Mouse (Mus musculus) urinary bladder, adult 18-20 months (tissue): ENCODE data around the gene Ipo8.

Experiments
- DNase-seq, 2 experiments: peaks; one replicate each; pipeline ENCODE4 v3.0.0; 2022; ENCODE audit warnings: low spot score in 2 of 2, mixed read lengths in 2 of 2

Ipo8 gene

DNA sequence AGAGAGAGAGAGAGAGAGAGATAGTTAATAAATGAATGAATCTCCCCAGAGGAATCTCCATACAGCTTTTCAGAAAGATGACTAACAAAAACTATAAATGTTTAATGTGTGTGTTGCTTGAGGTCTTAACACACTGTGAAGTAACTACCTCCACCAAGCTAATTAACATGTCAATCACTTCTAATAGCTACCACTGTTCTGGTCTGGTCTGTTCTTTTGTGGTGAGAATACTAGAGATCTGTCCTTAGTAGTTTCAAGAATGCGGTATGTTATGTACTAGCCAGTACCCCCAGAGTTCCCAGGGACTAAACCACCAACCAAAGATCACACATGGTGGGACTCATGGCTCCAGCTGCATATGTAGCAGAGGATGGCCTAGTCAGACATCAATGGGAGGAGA is 74.7 kb downstream of the Ipo8 start:
- no peak for DNase-seq

DNA sequence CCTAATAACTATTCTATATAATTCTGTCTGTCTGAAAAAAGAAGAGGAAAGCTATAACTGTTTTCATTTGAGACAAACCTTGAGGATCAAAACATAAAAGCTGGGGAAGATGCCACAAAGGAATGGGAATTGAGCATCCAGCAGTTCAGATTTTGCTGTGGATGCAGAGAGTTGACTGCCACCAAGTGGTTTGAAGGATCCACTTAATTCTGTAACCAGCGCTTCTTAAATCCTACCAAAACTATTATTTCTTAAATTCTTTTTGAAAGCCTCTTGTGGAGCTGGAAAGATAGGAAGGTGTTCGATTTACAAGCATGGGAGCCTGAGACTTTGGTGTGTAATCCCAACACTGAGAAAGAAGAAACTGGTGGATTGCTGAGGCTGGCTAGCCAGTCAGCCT is 79.9 kb downstream of the Ipo8 start:
- DNase-seq = no peak

DNA sequence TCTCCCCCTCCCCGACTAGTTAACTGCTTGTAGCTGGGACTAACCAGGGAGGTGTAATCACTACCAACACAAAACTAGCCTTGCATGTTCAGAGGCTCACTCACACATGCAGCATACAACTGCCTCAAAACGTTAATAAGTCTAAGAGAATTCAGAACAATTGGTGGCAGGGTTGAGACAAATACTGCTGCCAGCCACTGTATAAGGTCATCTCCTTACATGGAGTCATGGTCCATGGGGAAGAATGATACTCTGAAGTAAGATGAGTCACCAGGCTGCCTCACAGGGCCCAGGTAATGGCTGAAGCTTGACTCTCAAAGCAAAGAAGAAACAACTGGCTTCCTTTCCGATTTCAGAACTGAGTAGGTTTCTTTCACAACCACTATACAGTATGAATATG is 81.1 kb downstream of the Ipo8 start:
- DNase-seq = no peak

DNA sequence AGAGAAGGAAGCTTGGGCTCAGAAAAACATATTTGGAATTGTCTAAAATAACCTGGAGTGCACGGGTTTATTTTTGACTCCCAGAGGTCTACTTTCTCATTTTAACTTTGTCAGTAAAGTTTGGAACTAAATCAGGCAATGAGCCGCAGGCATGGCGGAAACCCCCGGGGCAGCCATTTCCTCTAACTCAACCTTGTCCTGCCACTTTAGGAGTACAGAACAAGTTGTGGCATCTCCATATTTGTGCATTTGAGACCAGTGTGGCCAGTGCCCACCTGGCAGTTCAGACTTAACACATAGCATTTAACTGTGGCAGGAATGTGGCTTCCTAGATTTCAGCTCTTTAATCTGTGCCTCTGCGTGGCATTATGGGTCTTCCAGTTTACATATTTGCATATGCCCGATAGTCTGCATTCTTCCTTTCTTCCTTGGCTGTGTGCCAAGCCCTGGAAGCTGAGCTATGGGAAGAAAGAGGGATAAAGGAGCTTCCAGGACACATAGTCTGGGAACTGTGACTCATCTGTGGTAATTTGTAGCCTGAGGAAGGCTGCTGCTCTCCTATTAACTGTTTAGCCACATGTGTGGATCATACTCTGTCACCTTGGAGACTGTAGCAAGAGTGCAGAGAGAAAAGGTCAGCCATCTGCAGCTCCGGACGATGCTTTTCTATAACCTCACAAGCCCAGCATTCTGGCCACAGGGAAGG is 90.6 kb downstream of the Ipo8 start:
- no peak for DNase-seq

DNA sequence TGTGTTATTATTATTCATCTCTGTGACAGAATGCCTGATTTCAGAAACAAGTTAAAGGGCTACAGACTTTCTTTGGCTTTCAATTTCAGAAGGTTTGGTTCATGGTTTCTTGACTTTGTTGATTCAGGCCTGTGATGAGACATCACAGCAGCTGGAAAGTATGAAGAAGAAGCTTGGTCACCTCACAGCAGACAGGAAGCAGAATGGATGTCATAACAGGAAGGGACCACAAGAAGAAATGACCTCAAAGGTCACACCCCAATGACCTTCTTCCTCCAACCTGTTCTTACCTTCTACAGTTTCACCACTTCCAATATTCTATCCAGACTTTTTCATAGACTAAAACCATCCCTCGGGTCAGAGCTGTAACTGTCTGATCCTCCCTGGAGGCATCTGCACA is 94.9 kb downstream of the Ipo8 start:
- DNase-seq = no peak

DNA sequence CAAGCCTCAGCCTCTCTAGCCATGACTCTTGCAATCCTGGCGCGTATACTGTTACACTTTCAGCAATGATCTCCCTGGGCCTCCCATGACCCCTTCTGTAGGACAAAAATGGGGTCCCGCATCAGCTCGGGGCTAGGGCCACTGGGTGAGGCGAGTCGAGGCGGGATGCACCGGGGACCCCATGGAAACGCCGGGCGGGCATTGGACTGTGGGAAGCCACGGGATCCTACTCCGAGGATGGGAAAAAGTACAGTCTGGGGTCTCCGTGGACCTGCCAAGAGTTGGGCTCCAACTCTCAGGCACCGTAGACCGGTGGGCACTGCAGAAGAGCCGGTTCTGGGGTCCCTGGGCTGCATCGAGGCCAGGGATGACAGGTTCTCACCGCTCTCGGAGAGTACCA is 97.3 kb downstream of the Ipo8 start:
- no peak for DNase-seq

DNA sequence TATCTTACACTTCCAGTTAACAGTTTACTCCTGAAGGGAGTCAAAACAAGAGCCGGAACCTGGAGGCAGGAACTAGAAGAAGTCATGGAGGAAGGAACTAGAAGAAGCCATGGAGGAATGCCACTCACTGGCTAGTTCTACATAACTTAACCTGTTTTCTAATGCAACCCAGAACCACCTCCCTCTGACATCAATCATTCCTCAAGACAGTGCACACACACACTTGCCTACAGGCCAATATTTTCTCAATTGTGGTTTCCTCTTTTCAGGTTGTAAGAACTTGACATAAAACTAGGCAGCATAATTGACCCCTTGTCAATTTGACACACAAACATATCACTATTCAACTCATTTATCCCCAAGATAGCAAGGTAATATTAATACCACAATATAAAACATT is 98.3 kb downstream of the Ipo8 start:
- no peak for DNase-seq

DNA sequence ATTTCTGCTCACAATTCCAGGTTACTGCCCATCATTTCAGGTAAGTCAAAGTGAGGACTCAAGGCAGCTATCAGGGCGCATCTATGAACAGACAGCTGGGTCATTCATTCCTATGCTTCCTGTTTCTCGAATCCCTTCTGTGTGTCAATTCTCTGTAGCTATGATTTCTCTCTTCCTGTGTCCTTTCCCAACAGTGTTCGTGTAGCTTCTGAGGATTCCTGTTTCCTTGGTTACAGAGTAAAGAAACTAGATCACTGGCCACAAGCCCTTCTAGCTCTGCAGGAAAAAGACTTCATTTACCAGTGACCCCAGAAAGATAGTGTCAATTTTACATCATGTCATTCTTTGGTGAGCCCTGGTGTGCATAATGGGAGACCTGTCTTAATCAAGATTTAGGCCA is 102.7 kb downstream of the Ipo8 start:
- no peak for DNase-seq

DNA sequence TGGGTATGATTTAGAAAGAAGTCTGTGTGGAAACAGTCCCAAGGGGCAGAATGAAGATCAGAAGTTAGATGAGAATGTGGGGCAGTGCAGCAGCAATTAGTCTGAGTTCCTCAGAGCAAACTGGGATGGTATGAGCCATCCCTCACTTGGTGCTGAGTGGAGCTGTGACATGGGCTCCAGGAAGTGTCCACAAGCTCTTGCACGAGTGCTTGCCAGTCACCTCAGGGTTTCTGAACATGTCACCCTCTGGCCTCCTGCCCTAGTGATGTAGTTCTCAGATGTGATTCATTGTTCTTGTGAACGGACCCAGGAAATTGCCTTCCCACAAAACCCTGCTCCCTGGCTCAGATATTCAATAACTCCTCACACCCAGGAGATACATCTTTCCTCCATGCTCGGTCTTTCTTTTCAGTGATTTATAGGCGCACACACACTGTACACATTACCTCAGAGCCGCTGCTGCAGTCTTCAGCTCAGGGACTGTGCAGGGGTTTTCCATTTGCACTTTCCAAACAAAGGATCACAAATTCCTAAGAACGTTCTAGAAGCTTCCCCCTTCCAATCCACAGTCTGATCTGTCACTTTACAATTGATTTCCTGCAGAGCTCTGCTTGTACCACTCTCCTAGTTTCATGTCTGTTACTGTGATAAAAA is 103.3 kb downstream of the Ipo8 start:
- no peak for DNase-seq

DNA sequence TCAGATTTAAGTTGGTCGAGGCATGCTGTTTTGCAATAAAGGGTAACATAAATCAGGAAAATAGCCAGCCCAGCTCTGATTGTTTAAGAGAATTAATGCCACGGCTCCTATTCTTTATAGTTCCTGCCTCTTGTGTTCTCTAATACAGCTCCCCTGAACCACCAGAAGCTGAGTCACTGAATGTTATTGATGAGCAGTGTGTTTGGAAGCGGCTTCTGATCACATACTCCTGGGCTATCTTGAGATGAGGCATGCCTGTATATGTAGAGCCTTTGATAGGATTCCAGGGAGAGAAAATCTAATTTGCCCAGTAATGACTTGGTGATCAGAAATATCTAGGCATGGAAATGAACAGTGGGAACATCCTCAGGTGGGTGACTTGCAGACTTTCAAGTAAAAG is 106.8 kb downstream of the Ipo8 start:
- DNase-seq = no peak
